Mouse (Mus musculus): ENCODE results near the gene Hist3h2a.
"Not testable (repeated sequence)": the region's sequence is repeated elsewhere in the genome, so short reads cannot be mapped to it uniquely, and the experiment has no call there.

Gene Hist3h2a

DNA sequence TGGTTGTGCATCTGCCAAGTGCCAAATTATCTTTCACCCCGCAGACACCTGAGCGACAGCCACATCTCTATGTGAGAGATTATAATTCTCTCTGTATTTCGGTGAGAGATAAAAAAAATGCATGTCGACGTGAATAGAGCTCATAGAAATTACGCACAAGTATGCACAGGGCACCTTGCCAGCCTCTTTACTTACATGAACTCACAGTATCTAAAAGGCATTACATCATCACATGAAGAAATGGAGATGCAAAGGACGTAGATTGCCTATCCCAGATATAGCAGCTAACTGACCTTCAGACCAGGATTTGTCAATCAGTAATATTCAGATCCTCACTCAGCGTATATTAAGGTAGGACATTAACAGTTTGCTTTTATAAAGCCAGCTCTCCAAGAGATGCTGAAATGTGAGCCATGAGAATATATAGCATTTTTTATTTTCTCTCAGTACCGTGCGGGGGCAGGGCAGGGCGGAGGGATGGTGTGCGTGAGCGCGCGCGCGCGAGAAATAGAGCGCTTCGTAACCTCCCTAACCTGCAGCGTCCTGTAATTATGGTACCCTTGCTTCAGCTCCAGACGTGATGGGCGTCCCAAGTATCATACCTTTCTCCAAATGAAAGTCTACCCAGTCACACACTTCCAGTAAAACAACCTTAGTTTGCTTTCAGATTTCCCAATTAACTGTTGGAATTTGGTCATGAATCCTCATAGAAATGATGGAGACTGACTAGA is 6.5 kb upstream of the Hist3h2a start:
- no peak for DNase-seq (ENCODE audit: low read depth)

DNA sequence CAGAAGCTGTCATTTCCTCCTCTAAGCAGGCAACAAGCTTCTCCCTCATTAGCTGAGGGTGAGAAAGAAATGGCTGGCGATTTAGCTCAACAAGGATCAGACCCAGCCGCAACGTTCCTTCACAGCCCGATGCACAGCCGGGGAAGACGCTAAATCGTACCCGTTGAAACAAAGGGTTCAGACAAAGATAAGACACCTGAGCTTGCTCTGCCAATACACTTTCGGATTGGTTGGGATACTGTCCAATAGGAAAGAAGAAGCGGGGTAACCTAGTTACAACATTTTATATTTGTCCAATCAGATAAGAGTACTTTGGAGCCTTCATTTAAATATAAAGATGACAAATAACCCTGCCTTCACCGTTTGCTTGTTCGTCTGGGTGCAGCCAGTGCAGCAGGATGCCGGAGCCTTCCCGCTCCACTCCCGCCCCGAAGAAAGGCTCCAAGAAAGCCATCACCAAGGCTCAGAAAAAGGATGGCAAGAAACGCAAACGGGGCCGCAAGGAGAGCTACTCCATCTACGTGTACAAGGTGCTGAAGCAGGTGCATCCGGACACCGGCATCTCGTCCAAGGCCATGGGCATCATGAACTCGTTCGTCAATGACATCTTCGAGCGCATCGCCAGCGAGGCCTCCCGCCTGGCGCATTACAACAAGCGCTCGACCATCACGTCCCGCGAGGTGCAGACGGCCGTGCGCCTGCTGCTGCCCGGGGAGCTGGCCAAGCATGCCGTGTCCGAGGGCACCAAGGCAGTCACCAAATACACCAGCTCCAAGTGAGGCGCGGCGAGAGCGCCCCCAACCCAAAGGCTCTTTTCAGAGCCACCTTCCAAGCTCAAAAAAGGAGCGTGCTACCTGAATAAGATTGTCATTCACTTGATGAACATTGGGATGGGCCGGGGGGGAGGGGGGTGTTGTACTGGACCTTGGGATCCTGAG is 5.7 kb upstream of the Hist3h2a start, which contains the start of gene Hist3h2ba:
Gene Hist3h2ba (plus strand): TSS at position 379 of the 938 bp plus-strand sequence.
- peak; percentile 89 for DNase-seq (ENCODE audit: low read depth)

DNA sequence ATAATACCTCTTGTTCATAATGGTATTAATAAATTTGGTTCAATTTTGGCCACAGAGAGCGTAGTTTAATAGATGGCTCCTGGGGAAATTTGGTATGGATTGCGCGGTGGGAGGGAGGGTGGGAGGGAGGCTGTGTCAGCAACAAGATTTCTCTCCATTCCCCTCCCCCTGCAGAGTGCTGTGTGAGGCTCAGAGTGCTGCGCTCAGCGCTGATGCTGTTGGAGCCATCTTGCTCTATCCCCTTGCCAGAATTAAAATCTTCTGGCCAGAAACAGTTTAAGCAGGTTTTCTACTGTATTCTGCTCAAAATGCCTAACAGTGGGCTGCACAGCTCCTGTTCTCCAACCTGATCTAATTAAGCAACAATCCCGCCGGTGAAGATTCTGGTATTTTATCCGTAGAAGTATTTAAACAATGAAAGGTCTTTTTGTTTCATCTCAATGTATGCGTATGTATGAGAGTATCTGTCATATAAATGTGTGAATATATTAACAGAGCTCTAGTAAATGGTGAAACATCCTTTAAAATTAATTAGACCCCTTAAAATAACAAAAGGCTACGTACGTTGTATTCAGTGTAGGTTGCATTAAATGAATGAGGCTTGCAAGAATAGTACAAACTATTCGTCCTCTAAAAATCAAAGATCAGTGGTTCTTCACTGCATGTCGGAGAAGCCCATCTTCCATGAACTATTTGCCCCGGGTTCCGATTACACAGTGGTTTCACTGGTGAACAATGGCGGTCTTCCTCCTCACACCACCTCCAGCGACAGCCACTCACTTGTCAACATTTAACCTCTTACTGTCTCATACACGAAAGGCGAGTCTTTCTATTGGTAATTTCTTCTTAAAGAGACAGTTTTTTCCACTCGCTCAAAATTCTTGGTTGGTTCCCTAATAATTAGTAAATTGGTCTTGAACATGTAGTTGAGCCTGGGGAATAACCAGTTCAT is 4.7 kb upstream of the Hist3h2a start:
- DNase-seq (ENCODE audit: low read depth), result no peak

DNA sequence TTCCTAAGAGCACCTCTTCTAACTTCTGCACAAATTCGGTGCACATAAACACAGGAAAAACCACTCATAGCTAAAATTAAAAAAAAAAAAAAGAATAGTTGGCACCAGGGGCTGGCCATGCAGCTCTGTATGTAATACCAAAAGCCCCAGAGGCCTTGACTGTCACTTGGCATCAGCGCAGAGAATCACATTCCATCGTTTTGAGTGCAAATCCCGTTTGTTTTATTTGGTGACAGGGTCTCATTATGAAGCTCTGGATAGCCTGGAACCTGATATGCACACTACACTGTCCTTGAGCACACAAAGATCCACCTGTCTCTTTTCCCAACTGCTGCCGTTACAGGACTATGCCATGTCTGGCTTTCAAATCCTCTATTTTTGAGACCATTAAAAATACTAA is 3.3 kb upstream of the Hist3h2a start:
- DNase-seq (ENCODE audit: low read depth), result no peak

DNA sequence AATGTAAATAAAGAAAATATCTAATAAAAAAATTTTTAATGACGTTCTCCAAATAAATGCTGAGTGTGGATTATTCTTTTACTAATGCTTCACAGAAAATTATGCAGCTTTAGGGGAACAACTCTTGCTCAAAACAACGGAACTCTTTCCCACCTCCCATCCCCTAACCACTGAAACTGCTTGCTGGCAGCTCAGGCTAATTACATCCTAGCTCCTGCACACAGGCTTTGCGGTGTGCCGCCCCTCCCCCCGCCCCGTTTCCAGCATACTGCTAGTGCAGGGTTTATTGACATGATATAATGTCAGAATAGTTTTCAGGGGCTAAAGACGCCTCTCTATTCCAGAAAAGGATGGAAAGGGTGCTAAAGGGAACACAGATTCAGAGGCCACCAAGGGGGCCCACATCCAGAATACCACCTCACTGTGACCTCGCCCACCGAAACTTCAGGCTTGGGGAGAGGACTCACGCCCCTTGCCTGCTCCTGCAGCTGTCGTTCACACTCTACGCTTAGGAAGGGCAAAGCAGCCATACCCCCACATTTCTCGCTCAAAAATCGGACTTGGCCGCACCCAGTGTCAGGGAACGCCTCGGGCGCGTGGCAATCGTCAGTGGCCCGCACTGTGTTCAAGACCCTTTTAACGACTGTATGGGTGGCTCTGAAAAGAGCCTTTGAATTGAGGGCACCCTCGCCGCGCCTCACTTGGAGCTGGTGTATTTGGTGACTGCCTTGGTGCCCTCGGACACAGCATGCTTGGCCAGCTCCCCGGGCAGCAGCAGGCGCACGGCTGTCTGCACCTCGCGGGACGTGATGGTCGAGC is 925 bp upstream of the Hist3h2a start:
- DNase-seq (ENCODE audit: low read depth), result peak; percentile 77

DNA sequence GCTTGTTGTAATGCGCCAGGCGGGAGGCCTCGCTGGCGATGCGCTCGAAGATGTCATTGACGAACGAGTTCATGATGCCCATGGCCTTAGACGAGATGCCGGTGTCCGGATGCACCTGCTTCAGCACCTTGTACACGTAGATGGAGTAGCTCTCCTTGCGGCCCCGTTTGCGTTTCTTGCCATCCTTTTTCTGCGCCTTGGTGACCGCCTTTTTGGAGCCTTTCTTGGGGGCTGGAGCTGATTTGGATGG is 390 bp upstream of the Hist3h2a start:
- DNase-seq (ENCODE audit: low read depth), result not testable (repeated sequence)

DNA sequence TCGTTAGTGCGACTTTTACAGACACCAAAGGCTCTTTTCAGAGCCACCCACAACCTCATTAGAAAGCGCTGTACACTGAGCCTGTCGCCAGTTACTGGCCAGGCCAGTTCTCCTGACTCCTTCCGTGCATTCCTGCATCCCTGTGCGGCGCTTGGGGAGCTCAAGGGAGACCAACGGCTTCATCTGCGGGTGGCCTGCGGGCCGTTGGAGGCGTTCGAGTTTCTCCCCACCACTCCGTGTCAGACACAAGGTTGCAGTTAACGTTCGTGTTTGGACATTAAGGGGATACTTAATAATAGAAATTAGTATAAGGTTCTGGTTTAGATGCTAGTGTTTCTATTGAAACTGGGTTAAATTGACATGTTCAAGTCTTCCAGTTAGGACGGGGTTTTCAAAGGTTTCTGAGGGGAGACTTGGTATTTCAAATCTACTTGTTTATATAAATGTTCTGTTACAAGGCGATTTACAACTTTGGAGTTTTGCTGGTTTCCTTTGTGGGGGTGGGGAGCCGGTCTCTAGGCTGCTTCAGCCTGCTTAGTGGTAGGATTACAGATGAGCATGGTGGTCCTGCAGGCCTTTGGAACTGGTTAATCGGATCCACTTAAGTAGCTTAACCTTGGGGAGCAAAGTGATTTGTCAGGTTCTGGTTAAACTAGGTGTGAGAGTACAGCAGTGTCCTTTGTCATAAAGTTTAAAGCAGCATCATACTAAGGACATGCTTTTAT is 820 bp downstream of the Hist3h2a start:
- DNase-seq (ENCODE audit: low read depth), result peak; percentile 42

DNA sequence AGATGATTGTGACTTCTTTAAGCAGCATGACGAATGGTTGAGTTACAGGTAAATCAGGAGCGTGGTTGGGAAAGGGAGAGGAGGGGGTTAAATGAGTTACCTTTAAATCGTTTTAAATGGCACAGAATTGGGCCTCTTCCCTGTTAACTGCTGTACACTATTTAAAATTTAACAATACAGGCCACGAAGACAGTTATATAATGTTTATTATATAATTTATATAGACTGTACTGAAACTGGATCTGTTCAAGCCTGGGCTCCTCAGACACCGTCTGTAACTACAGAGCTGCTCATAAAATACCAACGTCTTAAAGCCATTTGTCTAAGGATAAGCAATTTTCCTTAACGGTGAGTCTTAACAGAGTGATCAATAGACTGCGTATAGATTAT is 1.4 kb downstream of the Hist3h2a start:
- DNase-seq (ENCODE audit: low read depth), result no peak

DNA sequence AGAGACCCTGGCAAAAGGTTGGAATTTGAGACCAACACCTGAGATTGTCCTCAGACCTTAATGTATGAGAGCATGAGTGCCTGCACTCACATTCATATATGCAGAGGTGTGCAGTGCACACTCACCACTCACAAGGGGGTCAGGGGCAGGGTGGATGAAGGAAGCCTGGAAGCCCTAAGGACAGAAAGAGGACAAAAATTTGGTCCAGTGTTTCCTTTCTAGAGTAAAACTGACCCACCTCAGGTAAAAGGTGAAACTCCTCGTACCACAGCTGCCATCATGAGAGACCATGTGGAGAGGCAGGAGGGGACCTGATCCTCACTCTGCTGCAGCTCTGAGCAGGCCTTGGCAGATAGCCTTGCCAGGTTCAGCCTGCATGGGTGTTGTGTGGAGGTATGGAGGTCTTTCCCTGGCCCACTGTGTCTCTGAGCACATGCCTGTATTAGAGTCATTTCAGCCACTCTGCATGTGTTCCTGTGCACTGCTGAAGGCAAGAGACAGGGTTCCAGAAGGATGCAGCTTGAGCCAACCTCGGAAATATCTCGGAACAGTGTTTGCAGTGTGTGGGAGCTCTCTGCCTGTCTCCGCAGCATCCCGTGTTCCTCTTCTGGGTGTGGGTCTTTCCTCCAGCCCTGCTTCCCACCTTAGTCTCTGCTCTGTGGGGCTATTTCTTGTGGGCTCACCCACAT is 2.9 kb downstream of the Hist3h2a start:
- no peak for DNase-seq (ENCODE audit: low read depth)

DNA sequence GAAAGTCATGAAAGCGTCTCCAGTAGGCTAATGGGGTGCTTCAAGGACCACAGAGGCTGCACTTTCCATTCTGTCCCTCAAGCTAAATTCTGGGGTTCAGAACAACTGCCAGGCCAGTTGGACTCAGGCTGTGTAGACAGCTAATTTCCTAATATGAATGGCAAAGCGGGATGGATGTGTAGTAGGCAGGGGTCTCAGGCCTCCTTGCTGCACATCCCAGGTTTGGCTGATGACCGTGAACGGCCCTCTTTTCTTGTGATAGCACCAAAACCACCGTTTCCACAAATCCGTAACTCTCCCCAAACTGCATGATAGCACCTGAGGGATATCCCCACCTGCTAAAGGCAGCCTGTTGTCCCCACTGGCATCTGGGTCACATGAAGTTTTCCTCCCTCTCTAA is 4.1 kb downstream of the Hist3h2a start:
- DNase-seq (ENCODE audit: low read depth), result no peak

DNA sequence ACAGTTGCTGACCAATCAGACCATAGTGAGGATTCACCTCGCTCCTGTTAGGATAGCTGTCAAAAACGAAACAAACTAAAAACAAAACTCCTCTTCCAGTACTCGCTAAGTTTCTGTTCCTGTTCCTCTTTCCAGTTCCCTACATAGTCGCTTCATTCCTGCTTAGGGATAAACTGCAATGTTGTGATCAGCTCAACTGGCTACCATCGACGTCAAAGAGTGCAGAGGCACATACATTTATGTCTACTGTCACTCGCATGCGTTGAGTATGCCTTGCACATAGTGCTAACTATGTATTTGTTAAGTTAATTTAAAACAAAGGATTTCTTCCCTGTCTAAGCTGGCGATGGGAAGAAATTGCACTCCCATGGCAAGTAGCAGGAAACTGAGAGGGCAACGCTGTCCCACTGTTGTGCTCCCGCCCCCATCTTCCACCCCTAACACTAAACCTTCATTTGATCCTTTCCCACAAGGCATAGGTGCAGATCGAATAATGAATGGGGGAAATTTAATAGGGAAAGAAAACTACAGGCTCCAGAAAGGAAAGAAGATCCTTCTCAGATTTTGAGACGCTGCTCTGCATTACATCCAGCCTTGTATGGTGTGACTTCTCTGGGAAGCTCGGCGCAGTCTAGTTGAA is 4.8 kb downstream of the Hist3h2a start:
- peak; percentile 33 for DNase-seq (ENCODE audit: low read depth)

DNA sequence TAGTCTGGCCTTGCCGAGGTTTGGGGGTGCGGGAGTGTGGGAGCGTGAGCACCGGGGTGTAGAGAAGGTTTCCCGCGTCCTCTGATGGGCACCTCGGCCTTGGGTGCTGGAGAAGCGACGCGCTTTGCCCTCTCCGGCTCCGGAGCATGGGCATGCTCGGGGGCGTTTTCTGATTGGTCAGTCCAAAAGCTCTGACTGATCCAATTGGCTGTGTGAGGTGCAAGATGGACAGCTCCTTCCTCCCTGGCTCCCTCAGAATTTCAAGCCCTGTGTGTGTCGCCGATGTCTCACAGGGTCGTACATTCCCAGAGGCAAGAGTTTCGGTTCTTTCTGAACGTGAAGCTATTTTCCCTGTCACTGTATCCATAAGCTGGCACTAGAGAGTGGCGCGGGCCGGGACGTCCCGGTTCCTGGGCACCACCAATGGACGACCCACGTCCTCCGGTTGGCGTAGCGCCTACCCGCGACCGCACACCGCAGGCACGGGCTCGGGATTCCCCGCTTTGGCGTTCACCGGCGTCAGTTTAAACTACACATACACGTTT is 5.5 kb downstream of the Hist3h2a start:
- peak; percentile 90 for DNase-seq (ENCODE audit: low read depth)

DNA sequence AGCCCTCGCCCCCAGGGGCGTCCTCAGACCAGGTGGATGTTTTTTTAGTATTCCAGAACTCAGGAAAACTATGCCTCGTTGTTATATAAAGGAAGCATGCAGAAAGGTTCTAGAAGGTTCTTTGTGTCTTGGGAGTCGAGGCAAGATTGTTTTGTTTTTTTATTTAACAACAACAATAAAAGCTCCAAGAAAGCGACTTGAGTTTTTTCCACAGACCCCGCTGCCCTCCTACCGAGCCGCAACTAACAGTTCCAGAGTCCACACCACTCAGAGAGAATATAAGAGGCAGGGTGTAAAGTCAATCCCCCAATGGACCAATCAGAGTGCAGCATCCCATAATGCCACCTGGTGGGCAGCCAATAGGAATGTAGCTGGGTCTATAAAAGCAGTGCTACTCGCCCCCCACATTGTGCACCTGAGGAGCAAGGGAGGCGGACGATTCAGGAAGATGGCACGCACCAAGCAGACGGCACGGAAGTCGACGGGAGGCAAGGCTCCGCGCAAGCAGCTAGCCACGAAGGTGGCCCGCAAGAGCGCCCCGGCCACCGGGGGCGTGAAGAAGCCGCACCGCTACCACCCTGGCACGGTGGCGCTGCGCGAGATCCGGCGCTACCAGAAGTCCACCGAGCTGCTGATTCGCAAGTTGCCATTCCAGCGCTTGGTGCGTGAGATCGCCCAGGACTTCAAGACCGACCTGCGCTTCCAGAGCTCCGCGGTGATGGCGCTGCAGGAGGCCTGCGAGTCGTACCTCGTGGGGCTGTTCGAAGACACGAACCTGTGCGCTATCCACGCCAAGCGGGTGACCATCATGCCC is 7.1 kb downstream of the Hist3h2a start:
- no peak for DNase-seq (ENCODE audit: low read depth)

DNA sequence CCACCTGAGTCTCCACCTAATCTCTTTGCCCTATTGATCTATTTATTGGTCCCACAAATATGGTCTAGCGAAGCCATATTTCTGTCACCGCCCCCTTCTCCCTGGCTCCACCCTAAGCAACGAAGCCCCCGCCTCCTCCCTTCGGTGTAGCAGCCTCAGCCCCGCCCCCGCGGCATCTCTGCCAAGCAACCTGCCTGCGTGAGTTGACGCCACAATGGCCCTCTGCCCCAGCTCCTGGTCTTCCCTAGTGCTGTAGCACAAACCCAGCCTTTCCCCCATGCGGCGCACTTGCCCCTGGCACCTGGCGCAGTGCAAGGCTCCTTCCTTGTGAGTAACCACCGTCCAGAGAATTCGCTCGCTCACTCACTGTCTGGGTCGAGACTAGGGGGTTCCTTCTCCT is 9.1 kb downstream of the Hist3h2a start:
- DNase-seq (ENCODE audit: low read depth), result no peak

DNA sequence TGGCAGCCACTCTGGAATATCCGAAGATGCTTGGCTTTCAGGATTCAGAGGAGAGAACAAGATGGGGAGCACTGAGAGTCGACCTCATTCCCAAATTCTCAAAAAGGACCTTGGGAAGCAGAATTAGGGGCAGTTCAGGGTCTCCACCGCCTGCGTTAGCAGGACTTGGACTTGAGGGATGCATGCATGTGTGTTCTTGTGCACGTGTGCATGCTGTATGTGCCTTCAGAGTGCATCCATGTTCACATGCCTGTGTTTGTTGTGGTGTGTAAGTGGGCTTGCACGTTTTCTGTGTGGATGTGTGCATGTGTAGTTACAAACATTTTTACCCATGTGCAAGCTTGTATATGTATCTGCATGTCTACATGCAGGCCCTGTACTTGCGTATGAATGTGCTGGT is 9.7 kb downstream of the Hist3h2a start:
- no peak for DNase-seq (ENCODE audit: low read depth)

DNA sequence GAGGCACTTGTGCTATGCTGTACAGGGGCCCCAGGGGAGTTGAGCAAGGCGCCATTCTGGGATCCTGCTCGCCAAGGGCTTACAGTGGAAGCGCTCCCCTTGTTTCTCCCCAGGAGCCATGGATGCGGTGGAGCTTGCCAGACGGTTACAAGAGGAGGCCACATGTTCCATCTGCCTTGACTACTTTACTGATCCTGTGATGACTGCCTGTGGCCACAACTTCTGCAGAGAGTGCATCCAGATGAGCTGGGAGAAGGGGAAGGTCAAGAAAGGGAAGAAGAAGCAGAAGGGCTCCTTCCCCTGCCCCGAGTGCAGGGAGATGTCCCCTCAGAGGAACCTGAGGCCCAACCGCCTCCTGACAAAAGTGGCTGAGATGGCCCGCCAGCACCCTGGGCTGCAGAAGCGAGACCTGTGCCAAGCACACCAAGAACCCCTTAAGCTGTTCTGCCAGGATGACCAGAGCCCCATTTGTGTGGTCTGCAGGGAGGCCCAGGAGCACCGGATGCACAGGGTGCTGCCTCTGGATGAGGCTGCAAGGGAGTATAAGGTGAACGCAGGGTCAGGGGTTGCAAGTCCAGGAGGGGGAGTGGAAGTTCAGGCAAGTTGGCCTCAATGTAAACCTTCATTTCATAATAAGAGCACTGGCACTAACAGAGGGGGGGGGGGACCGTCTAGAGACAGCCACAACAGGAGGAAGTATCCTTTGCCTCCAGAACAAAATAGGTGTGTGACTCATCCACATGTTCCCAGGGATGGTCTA is 10.7 kb downstream of the Hist3h2a start:
- DNase-seq (ENCODE audit: low read depth), result no peak

DNA sequence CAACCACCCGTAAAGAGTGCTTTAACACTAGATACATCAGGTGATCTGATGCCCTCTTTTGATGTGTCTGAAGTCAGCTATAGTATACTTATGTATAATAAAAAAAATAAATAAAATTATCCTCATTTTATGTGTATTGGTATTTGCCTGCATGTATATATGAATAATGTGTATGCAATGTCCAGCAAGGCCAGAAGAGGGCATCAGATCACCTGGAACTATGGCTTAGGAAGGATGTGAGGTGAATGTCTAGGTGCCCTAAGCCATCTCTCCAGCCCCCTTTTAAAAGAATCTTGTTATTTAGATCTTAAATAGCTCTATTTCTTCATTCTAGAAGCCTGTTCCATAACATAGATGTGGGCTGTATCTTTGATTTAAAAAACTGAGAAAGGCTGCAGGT is 12.9 kb downstream of the Hist3h2a start:
- DNase-seq (ENCODE audit: low read depth), result peak; percentile 70

DNA sequence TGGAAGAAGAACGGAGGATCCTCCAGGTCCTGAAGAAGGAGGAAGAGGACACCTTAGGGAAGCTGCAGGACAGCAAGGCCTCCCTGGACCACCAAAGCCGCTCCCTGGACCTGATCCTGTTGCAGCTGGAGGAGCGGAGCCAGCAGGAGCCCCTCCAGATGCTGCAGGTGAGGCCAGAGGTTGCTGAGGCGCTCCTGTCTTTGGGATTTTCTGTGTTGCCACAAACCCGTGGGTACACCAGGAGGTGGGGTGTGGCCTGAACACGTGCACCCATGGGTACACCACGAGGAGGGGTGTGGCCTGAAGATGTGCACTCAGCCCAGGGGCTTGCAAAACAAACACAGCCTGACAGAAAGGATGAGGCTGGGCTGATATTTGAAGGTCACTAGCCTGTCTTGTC is 14.1 kb downstream of the Hist3h2a start:
- no peak for DNase-seq (ENCODE audit: low read depth)
